Mouse (Mus musculus): ENCODE data around the gene Aak1. TPM values are rescaled to one million over a fixed set of nuclear protein-coding genes. Genes with fewer than 3 reads are reported as not detected.

Gene Aak1
- polyA plus RNA-seq (2015; fragmentation: Illumina TruSeq; extraction: RNeasy Lipid Tissue Mini Kit (QIAGEN cat#74804); ENCODE audit: insufficient read depth, low read depth, low replicate concordance) = 5.3 TPM

GRCm38 (mm10) chr6:86848915-86849644, at the start of gene Aak1:
Gene Aak1, plus strand, starts transcription at chr6:86849517.

GRCm38 (mm10) chr6:87008887-87009286, 159.6 kb downstream of the Aak1 start, which contains the start of gene Nfu1:
Gene Nfu1, plus strand, starts transcription at chr6:87009236.

DNA sequence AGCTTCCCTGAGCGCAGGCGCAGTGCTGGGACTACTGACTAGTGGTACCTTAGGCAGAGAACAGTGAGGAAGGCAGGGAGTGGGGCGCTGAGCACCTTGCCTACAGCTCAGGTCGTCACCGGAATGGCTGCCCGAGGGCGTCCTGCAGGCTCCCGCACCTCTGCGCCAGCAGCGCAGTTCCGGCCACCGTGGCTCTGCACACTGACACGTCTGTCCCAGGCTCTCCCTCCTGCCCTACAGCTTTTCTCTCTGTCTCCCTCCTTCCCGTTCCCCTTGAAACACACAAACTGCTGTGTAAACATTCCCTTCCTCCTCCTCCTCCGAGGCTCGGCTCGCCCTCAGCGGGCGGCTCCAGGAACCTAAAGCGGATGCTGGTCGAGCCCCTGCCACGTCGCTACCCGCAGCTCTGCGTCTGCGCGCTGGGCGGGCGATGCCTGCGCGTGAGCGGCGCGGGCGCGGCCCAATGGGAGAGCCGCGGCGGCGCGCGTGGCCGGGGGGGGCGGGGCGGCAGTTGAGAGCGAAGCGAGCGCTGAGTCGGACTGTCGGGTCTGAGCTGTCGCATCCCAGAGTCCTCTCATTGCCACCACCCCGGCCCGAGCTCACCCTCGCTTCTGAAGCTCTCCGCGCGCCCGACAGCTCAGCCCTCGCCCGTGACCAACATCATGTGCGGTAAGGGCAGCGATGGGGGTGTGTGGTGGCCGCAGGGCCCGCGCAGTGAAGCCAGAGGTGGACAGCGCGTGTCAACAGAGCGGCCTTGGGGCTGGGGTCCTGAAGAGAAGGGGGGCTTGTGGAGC, 193.2 kb downstream of the Aak1 start, which contains the start of gene Gfpt1:
Gene Gfpt1 (plus strand): TSS at position 510 of the 794 bp plus-strand sequence.

Other genes with a start within 250 kb of the Aak1 start
- gene Asprv1, start 221.4 kb upstream of the Aak1 start, polyA plus RNA-seq (2015; fragmentation: Illumina TruSeq; extraction: RNeasy Lipid Tissue Mini Kit (QIAGEN cat#74804); ENCODE audit: insufficient read depth, low read depth, low replicate concordance) = not detected
- 2.9 TPM for gene Mxd1, start 180.4 kb upstream of the Aak1 start, polyA plus RNA-seq (2015; fragmentation: Illumina TruSeq; extraction: RNeasy Lipid Tissue Mini Kit (QIAGEN cat#74804); ENCODE audit: insufficient read depth, low read depth, low replicate concordance)
- 16.1 TPM for gene Snrnp27, start 165.0 kb upstream of the Aak1 start, polyA plus RNA-seq (2015; fragmentation: Illumina TruSeq; extraction: RNeasy Lipid Tissue Mini Kit (QIAGEN cat#74804); ENCODE audit: insufficient read depth, low read depth, low replicate concordance)
- gene Gmcl1, start 116.1 kb upstream of the Aak1 start, polyA plus RNA-seq (2015; fragmentation: Illumina TruSeq; extraction: RNeasy Lipid Tissue Mini Kit (QIAGEN cat#74804); ENCODE audit: insufficient read depth, low read depth, low replicate concordance) = 5.0 TPM
- gene Anxa4, start 55.9 kb upstream of the Aak1 start, polyA plus RNA-seq (2015; fragmentation: Illumina TruSeq; extraction: RNeasy Lipid Tissue Mini Kit (QIAGEN cat#74804); ENCODE audit: insufficient read depth, low read depth, low replicate concordance) = 25.8 TPM
- 10.7 TPM for gene Nfu1, start 159.7 kb downstream of the Aak1 start, polyA plus RNA-seq (2015; fragmentation: Illumina TruSeq; extraction: RNeasy Lipid Tissue Mini Kit (QIAGEN cat#74804); ENCODE audit: insufficient read depth, low read depth, low replicate concordance)
- gene Gfpt1, start 193.3 kb downstream of the Aak1 start, polyA plus RNA-seq (2015; fragmentation: Illumina TruSeq; extraction: RNeasy Lipid Tissue Mini Kit (QIAGEN cat#74804); ENCODE audit: insufficient read depth, low read depth, low replicate concordance) = 10.4 TPM